Mouse (Mus musculus): Measurements from ENCODE around the gene Spink8.
A peak's percentile ranks its signal among the peaks of the same experiment; 100 is the strongest.
"Not testable (repeated sequence)": the region's sequence is repeated elsewhere in the genome, so short reads cannot be mapped to it uniquely, and the experiment has no call there.

Gene Spink8

GRCm38 (mm10) chr9:109811980-109812379 is at the start of gene Spink8:
TSS of gene Spink8 (plus strand) at chr9:109812280.
- no peak for DNase-seq (ENCODE audit: low read depth, low spot score)

GRCm38 (mm10) chr9:109766841-109767240 is 45.2 kb upstream of the Spink8 start:
- not testable (repeated sequence) for DNase-seq (ENCODE audit: low read depth, low spot score)

GRCm38 (mm10) chr9:109790570-109790969 is 21.5 kb upstream of the Spink8 start, which contains the start of gene Fbxw27:
TSS of gene Fbxw27 (minus strand) at chr9:109790670.
- DNase-seq (ENCODE audit: low read depth, low spot score) = not testable (repeated sequence)

DNA sequence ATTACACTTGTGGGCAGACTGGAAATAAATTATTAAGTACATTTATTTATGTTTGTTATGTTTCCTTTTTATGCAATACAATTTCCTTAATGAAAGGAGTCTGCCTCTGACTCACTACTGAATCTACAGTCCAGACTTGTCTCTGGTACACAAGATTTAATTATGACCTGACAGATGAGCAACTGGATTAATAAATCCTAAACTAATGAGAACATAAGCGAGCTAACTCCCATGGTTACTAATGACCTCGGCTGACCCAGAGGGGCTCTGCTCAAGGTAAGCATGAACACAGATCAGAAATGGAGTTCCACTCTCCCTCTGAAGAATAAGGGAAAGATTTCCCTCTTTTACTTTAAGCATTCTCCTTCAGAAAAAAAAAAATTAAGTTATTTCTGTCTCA is 16.9 kb upstream of the Spink8 start:
- DNase-seq (ENCODE audit: low read depth, low spot score) = no peak

DNA sequence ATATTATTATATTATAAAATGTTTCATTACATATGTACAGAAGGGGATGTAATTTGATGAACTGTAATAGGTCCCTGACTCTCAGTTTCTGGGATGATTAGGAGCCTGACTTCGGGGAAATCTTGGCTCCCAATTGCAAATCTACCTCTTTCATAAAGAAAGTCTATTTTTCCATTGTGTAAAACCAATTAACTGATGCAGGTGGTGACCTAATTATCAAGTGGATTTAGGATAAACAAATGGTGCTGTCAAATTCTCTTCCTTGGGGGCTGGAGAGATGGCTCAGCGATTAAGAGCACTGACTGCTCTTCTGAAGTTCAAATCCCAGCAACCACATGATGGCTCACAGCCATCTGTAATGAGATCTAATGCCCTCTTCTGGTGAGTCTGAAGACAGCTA is 16.3 kb upstream of the Spink8 start:
- DNase-seq (ENCODE audit: low read depth, low spot score) = no peak

DNA sequence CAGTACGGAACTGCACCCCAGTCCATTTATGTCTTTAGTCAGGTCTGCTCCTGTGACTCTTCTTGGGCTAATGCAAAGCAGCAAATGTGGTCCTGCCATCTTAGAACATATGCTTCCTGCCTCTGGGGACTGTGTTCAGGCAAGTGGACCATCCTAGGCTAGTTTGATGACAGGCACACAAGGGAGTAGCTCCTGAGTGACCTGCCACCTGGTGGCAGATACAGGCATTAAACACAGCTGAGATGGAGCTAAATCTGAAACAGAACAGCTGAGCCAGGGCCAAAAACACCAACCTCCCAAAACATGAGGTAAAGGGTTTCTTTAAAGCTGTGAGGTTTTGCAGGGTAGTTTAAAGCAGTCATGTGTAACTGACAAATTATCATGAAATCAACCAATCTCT is 14.0 kb upstream of the Spink8 start:
- no peak for DNase-seq (ENCODE audit: low read depth, low spot score)

DNA sequence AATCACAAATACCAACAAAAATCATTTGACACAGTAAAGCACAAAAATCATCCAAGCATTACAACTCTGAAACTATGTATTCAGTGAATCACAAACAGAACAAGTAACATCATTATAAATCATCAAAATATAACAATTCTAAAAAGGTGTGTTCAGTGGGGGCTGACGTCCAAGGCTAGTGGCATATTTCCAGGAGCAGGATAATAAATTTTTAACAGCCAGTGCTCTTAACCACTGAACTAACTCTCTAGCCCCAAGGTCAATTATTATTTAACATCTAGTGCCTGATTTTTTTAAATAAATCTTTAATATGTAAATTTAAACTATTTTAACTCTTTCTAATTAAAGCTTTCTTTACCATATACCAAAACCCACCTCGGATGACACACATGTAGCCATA is 6.5 kb upstream of the Spink8 start:
- not testable (repeated sequence) for DNase-seq (ENCODE audit: low read depth, low spot score)

GRCm38 (mm10) chr9:109806260-109806659 is 5.8 kb upstream of the Spink8 start:
- no peak for DNase-seq (ENCODE audit: low read depth, low spot score)

GRCm38 (mm10) chr9:109806695-109807293 is 5.3 kb upstream of the Spink8 start:
- no peak for DNase-seq (ENCODE audit: low read depth, low spot score)

DNA sequence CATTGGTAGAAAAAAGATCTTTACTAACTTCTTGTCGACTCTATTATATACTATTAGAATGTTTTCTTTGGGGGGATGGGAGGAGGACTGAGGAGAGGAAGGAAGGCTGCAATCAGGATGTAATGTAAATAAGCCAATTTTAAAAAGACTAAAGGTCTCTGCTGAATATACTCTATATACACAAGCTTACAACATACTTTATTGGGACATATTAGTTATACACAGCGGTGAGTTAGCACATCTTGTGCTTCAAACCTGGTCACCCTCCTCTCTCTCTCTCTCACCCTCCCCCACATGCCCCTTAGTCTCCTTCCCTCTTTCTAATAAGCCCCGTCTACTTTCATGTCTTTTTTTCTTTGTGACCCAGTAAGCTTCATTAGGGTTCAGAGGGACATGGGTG is 4.2 kb upstream of the Spink8 start:
- no peak for DNase-seq (ENCODE audit: low read depth, low spot score)

DNA sequence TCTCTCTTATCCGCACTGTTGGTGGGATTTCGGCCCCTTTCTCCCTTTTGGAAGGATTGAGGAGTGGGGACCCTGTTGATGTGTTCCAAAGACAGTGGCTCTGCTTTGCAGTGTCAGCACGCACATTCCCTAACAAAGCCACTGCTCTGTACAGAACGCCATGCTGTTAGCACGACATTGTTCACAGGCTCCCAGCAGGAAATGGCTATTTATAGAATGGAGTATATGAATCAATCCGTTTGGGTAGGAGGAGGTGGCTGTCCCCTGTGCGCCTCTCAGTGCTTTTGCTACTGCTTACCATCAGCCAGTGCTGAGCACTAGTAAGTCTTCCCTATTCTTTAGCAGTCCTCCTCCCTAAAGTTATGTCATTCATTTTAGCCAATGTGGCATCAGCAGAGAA is 1.3 kb downstream of the Spink8 start:
- no peak for DNase-seq (ENCODE audit: low read depth, low spot score)

DNA sequence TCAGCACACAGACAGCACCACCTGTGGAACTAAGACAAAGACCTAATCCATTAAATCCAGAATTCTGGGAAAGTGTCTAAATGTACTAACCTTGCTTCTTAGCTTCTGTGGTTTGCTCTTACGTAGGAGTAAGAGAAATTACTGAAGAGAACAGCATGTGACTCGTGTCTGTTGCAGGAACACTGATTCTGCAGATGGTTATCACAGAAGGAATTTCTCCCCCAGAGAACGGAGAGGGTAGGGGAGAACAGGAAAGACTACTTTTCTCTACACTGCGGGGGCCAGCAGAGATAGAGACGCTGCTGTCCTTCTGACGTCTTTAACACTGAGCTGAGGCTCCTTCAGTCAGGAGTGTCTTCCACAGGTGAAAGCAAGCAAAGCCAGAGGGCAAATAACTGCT is 4.3 kb downstream of the Spink8 start:
- no peak for DNase-seq (ENCODE audit: low read depth, low spot score)

DNA sequence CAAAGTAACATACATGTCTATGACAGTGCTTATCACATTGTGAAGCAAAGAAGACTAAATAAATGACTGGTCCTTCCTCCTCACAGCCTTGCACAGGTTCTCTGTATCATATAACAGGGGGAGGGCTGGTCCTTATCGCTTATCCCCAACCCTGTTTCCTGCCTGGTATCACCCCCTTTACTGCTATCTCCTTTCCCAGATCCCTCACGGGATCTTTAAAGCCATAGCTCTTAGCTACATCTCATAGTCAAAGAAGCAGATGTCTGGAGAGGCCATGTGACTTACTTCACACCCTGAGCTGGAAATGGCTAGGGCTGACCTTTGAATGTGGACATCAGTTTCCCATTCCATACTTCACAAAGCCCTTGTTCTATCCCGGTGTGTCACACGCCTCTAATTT is 13.7 kb downstream of the Spink8 start:
- DNase-seq (ENCODE audit: low read depth, low spot score) = no peak

- no peak for DNase-seq (ENCODE audit: low read depth, low spot score)
Measured at GRCm38 (mm10) chr9:109826181-109826580, 14.1 kb downstream of the Spink8 start.

- DNase-seq (ENCODE audit: low read depth, low spot score) = peak; percentile 68
Measured at GRCm38 (mm10) chr9:109832391-109833087, 20.5 kb downstream of the Spink8 start, which contains the start of gene Nme6. TSS of gene Nme6 (plus strand) at chr9:109832749.

- DNase-seq (ENCODE audit: low read depth, low spot score) = no peak
Measured at GRCm38 (mm10) chr9:109833088-109833412, 21.0 kb downstream of the Spink8 start.

DNA sequence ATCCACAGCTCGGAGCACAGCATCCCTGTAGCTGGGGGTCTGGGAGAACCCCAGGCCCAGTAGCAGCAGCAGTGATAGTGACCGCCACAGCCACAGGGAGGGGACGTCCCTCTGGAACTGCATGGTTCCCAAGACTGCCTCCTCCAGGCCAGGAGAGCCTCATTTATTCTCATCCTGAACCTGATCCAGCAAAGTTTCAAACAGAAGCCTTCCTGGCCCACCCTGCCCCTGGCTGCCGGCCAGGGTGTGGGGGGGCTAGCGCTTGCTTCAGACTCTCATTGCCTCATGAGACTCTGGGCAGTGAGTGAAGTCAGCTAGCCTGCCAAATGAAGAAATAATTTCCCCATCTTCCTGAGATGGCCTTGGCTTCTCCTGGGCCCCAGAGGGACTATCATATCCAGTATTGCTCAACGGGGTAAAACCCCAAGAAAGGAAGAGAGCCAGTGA is 37.3 kb downstream of the Spink8 start, which contains the start of gene Camp:
TSS of gene Camp (minus strand) at position 306 of the 447 bp plus-strand sequence.
- DNase-seq (ENCODE audit: low read depth, low spot score) = peak; percentile 88

DNA sequence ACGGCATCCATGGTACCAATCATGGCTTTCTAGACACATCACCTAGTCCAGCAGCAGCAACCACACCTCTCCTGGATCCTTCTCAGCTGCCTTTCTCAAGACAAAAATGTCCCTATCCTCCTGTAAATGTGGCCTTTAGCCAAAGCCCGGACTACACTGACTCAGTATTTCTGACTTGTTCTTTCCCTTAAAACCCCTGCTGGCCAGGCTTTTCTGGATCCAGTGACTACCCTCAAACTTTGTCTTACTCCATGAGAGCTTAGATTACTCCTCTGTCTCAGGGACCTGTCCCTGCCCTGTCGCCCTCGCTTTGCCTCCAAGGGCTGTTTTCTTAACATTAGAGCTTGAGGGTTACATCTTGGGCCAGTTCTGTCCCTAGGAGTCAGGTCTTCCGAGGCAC is 38.0 kb downstream of the Spink8 start:
- DNase-seq (ENCODE audit: low read depth, low spot score) = no peak

DNA sequence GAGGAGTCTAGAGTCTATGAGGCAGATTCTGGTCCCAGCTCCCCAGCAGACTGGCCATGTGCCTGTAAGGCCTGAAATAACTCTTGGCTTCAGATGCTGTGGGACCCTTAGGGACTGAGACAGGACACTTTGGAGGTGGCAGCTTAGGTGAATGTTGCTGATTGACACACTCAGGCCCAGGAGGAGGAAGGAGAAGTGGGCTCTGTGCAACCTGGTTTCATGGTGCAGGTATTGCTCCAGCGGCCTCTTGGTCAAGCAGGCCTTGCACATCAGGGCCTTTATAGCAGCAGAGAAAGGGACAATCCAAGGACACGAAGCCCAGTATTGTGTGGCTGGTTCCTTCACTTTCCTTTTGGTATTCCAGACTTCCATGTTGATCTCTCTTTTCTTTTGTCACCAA is 42.3 kb downstream of the Spink8 start:
- no peak for DNase-seq (ENCODE audit: low read depth, low spot score)

- no peak for DNase-seq (ENCODE audit: low read depth, low spot score)
Measured at GRCm38 (mm10) chr9:109855947-109856346, 43.9 kb downstream of the Spink8 start.

DNA sequence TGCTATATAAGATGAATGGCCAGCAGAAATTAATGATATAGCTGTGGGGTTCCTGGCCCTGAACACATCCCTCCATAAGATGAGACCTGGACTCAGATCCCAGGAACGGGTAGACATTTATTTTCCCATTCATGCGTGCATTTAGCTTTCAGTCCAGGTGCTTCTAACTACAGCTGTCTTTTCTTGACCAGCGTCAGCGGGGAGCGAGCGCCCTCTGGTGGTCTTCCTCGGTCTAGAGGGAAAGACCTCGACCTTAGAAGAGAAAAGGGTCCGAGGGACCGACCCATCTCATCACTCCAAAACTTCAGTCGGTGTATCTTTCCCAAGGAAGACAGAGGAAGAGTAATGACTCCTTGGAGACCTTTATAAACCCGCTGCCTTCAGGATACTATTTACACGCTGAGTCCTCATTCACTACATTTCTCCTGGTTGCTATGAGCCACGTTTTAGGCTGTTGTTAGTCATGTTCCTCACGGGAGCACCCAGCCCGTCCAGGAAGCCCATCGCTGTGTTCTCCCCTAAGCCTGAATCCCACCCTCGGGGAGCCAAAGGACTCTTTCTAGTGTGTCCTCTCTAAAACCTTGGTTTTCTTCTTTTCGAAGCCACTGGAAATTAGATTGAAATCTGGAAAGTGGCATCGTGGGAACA is 50.4 kb downstream of the Spink8 start:
- DNase-seq (ENCODE audit: low read depth, low spot score) = peak; percentile 27

- no peak for DNase-seq (ENCODE audit: low read depth, low spot score)
Measured at GRCm38 (mm10) chr9:109863085-109863484, 51.0 kb downstream of the Spink8 start.

DNA sequence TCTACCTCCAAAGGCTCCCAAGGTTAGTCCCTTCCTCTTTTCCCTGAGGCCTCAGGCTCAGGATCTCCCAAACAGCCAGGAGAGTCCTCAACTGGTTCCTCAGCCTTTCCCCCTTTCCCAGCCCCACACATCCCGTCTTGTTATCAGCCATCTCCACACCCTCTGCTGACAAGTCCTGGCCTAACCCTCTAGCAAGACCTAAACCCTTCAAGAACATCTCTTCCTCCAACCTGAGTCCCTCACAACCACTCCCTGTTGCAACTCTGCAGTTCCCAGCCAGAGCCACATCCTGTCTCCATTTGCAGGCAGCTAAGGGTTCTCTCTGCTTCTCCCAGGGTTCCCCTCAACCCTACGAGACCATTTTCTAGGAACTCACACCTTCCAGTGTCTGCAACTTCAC is 54.1 kb downstream of the Spink8 start:
- no peak for DNase-seq (ENCODE audit: low read depth, low spot score)

All from skeletal muscle tissue, adult 2 months (tissue).